Mouse (Mus musculus) lung, postnatal 0 days (tissue): ENCODE measurements around the gene Asb5.

Experiments
- CTCF ChIP-seq: IDR thresholded peaks from 2 replicates; pipeline ENCODE4 v1.5.1; 2016; ENCODE audit warnings: antibody characterized with exemption, mild to moderate bottlenecking
- EP300 ChIP-seq: IDR thresholded peaks from 2 replicates; pipeline ENCODE4 v1.6.1; 2016; ENCODE audit warnings: antibody characterized with exemption, mild to moderate bottlenecking, control low read depth

- TF ChIP-seq CTCF (no peak), EP300 (no peak)
Observed at GRCm38 (mm10) chr8:54511791-54512190, 17.6 kb upstream of the Asb5 start.
